Mouse (Mus musculus): ENCODE data around the gene Rtn1. TPM values are rescaled to one million over a fixed set of nuclear protein-coding genes. Genes with fewer than 3 reads are reported as not detected.

The Rtn1 gene
- total RNA-seq, 2 experiments from 2014 or later = 29.8 to 52.9 TPM

DNA sequence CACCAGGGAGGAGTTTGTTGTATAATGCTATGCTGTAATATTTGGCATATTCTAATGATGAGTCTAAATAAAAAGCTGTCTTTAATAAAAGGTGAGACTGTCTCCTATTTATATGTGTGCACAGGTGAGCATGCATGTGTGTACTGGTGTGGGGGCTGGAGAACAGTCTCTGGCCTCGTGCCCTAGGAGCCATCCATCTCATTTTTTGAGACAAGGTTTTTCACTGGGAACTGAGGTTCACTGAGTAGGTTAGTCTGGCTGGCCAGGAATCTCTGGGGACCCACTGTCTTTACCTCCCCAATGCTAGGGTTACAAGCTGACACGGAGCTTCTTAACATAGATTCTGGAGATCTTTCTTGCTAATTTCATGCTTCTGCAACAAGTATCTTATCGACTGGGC is 176.7 kb downstream of the Rtn1 start:
- no peak for DNase-seq

DNA sequence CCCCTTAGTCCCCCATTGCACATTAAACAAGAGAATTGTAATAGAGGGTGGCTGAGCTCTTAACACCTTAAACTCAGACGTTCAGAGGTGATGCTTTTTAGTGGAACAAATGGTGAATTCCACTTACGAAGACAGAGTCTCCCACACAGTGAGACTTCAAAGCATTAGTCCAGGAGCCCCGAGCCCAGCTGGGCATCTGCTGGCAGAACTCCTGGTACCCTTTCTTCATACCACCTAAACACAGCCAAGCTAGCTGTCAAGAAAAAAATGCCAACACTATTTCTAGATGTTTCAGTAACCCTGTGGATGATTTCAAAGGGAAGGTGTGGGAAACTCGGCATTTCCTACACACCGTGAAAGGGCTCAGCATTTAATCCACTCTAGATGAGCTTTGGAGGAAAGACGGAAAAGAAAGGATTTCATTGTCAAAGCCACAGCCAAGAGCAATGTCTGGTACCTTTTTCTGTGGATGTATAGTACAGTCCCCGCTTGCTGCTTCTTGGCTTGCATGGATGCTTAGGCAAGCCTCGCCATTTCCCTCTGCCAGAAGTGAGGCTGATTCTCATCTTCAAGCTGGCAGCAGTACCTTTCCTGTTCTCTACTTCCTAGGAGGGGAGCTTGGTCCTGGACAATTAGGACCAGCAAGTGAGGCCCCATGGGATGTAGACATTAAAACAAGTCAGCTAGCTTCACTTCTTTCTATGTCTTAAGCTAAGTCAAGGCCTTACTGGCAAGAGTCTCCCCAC is 179.2 kb downstream of the Rtn1 start:
- no peak for DNase-seq

DNA sequence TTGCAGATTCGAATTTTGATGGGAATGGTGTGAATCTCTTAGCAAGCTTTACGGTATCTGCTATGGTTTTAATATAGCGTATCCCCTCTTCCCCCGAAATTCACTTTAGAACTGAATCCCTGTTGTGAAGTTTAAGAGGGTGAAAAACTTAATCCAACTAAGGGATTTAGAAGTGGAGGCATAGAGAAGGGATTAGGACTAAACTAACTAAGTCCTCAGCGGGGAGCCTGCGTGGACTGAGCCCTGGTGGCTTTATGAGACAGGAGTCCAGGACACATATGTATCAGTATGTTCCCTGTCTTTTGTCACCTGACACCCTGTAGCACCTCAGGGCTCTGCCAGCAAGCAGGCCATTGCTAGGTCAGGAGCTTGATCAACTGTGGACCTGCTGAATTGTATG is 181.1 kb downstream of the Rtn1 start:
- DNase-seq = no peak

DNA sequence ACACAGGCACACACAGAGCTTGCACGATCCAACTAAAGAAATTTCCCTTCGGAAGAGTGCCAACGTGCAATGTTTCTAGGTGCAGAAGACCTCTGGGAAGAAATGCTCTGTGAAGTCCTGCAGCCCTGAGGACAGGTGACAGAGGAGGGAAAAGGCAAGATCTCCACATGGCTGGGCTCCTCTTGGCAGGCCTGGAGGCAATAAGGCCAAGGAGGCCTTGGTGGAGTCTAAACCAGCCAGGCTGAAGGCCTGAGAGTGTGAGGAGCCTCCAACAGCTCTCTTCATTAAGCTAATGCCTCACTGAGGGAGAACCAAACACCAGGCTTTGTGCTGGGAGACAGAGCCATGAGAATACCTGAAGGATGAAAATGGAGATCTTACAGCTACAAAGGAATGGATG is 183.5 kb downstream of the Rtn1 start:
- DNase-seq = no peak

DNA sequence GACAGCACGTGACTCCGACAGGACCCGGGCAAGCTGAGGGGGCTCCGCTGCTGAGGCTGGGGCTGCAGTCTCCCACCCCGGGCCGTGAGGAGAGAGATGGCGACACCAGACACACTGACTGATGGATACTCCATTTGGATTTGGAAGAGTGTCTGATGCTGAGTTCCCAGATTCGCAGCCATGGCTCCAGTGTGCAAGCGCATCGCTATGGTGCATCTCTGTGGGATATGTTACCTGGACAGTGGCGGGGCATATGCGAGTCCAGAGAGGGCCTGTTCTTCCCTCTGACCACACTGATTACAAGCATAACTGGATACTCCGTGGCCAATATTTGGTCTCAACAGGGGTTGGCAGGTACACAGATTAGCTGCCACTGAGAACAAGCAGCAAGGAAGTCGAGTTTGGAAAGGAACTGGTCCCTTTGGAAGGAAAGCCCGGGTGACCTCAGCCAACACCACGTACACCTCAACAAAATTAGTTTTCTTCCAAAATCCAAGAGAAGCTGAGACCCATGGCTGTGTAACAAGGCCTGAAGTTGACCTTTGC is 185.2 kb downstream of the Rtn1 start:
- DNase-seq = no peak

DNA sequence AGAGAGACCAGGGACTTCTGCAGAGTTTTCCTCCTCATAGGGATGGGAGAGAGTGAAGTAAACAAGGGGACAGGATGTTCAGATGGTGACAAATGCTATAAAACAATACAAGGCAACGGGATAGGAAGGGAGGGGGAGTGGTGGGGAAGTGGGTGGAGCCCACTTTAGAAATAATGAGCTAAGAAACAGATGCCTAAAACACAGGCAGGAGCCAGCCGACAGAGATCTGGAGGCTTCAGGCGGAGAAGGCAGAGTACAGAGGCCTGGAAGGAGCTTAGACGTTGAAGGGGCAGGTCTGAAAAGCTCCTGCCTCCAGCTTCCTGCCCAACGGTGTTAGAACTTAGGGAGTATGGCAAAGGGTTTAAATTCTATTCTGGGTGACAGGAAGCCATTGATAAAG is 195.3 kb downstream of the Rtn1 start:
- DNase-seq = no peak

DNA sequence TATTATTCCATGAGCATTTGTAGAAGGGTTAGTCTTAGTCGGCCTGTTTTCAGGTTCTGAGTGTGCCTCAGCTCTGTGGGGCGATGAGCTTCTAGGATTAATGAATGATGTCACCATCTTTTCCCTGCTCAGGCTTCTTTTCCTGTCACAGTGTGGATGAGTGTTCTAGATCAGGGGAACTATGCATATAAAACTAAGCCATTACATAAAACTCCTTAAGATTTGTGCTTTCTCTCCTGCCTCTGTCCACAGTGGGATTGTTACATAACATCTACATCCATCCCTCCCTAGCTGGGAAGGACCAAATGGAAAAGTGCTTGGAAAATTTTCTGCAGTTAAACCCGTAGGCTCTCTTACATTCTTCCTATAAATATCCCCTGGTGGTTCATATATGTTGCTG is 208.0 kb downstream of the Rtn1 start:
- DNase-seq = no peak

DNA sequence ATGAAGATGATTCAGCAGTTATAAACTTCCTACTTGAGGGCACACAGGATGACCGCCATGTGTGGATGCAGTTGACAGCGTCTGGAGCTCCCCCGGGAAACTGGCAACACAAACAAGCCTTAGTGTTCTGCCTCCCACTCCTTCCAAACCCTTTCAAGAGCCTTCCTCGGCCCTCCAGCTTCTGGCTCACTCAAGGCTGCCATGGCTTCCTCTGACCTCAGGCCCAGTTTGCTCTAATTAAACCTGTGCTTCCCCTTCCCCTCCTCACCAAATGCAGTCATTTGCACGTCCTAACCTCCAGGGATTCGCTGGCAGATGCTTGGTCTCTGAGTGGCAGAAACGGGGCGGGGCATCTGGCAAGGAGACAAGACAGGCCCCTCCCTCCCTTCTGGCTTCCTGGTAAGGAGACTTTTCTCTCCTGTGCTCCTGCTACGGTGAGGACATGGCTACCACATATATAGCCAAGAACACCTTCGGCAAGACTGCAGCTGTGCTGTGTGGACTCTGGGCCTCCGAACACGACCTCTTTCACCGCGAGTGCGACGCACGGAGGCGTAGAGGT is 210.8 kb downstream of the Rtn1 start:
- DNase-seq = peak; percentile 27

DNA sequence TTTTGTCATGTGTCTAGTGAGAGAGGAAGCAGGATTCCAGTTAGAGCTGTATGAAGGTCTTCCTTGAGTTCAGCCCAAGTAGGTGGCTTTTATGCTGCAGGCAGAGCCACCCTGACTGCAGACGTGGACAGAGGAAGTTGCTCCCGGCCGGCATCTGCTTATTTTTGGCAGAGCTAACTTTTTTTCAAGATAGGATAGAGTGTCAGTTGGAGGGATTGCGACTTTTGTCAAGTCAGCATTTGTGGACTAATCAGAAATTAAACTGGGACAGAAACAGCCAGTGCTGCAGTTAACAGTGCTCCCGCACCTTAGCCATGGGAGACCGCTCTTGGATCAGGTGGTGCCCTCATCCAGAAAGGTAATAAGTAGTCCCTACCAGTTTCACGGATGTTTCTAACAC is 211.4 kb downstream of the Rtn1 start:
- DNase-seq = no peak

DNA sequence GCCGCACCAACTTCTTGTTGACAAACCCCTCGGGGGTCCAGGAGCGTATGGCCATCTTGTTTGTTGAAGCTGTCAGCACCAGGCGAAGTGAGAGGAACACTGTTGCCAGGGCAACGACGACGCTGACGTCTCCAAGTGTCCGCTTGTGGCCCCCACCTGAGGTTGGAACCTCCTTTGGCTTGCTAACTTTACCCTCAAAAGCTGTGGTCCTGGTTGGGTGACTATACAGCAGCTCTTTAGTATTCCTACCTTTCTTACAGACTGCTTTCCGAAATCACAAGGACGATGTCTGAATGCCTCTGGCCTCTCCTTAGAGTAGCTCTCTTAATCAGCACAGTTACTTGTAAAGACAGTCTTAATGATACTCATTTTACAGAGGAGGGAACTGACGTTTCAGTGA is 223.9 kb downstream of the Rtn1 start, which contains the start of gene Ccdc175:
TSS of gene Ccdc175 (minus strand) at position 101 of the 400 bp plus-strand sequence.
- no peak for DNase-seq

DNA sequence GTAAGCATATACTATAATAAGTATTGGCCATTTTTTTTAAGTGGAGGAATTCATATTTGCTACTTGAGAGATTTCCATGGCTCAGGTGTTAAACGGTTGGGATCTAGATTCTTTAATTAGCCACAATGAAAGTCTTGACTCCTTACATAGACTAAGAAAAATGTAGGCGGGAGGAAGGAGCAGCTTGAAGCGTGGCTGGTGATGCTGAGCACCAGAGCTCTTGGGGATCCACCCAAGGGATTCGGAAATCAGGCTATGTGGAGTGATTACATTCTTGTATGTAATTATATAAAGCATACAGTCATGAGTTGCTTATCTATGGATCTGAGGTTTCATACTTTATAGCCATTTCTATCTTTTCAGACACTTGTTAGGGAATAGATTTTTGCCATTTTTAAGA is 229.3 kb downstream of the Rtn1 start:
- no peak for DNase-seq

DNA sequence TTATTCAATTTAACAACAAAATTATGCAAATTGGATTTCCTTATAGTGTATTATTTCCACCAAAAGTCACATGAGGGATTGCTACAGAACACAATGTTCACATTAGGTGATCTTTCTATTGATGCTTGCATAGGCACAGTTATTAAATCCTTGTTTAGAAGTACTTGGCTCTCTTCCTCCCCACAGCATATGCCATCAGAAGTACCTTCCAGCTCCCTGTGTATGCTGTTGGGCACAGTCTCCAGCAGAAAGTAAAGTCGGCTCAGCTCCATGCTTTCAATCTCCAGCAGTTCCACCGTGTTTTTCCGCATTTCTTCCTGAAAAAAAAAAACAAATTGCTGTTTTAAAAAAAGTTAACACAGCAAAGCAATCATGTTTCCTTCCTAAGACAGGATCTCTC is 230.5 kb downstream of the Rtn1 start:
- DNase-seq = no peak

Other genes with a start within 250 kb of the Rtn1 start
- gene Ccdc175, start 224.0 kb downstream of the Rtn1 start, total RNA-seq (2021) = not detected
- gene Lrrc9, start 32.8 kb upstream of the Rtn1 start, total RNA-seq (2021) = 1 to 10 TPM; 2.1 to 3.2 TPM
- gene Pcnx4, start 127.3 kb upstream of the Rtn1 start, total RNA-seq (2021) = 1 to 10 TPM; 5.5 to 5.8 TPM
- not detected for gene Gm4756, start 240.6 kb upstream of the Rtn1 start, total RNA-seq (2021)

Measured in adrenal gland, postnatal 10 days (tissue).